Mouse (Mus musculus): ENCODE measurements around the gene Lgr5.

Gene Lgr5

GRCm38 (mm10) chr10:115457368-115458021 is 130.1 kb downstream of the Lgr5 start:
- in situ Hi-C loops (cut with MboI, MseI) = no loop called here

GRCm38 (mm10) chr10:115448614-115449013 is 139.0 kb downstream of the Lgr5 start:
- in situ Hi-C loops (cut with MboI, MseI) = loop anchor here in 1 of 2 experiments (10.0 kb wide), 1 partner anchor 166 kb away; no protein-coding TSS in a partner anchor

- in situ Hi-C loops (cut with MboI, MseI) = loop anchor here in 1 of 2 experiments (5.0 kb wide), 1 partner anchor 1605 kb away; no protein-coding TSS in a partner anchor
These were observed 150.3 kb downstream of the Lgr5 start for GRCm38 (mm10) chr10:115437286-115437685.

- in situ Hi-C loops (cut with MboI, MseI) = loop anchor here in 1 of 2 experiments (5.0 kb wide), 1 partner anchor 38 kb away; no protein-coding TSS in a partner anchor
These were observed 162.2 kb downstream of the Lgr5 start for GRCm38 (mm10) chr10:115425351-115425750.

- in situ Hi-C loops (cut with MboI, MseI) = loop anchor here in 1 of 2 experiments (25.0 kb wide), 1 partner anchor 1640 kb away; the partner anchor contains the start of gene Cct2
These were observed 165.6 kb downstream of the Lgr5 start for GRCm38 (mm10) chr10:115421976-115422375.

GRCm38 (mm10) chr10:115414056-115414455 is 173.5 kb downstream of the Lgr5 start:
- in situ Hi-C loops (cut with MboI, MseI) = loop anchor here in 1 of 2 experiments (25.0 kb wide), 1 partner anchor 1648 kb away; the partner anchor contains the start of gene Cct2

- in situ Hi-C loops (cut with MboI, MseI) = loop anchor here in 1 of 2 experiments (25.0 kb wide), 1 partner anchor 1649 kb away; the partner anchor contains the start of gene Cct2
These were observed 174.1 kb downstream of the Lgr5 start for GRCm38 (mm10) chr10:115413496-115413895.

- in situ Hi-C loops (cut with MboI, MseI) = loop anchor here in 1 of 2 experiments (10.0 to 25.0 kb wide), 2 partner anchors 172 to 1656 kb away; partner anchors contain the start of gene Cct2
These were observed 181.2 kb downstream of the Lgr5 start for GRCm38 (mm10) chr10:115406393-115406792.
